Mouse (Mus musculus) heart, embryonic 14.5 days (tissue): ENCODE data around the gene Slc6a16. TPM values are rescaled to one million over a fixed set of nuclear protein-coding genes. Genes with fewer than 3 reads are reported as not detected.

Source experiments
- ATAC-seq: fragments of 200-750 bp; cut with Nextera tagmentation; 2 replicates; pipeline ENCODE4 v1.8.0; 2017; ENCODE audit warnings: low read depth, moderate TSS enrichment; ENCODE audit not compliant: insufficient number of reproducible peaks, insufficient read depth, low FRiP score
- H3K27ac ChIP-seq, 2 experiments: fragments of 200-500 bp in 1 of 2; fragments of 300-500 bp in 1 of 2; sonication (generic) in 1 of 2; replicated peaks in 1 of 2; 2 replicates each; pipeline ENCODE4 v1.5.1; 2012 to 2014; ENCODE audit warnings: low read depth in 2 of 2, low read length in 2 of 2, control low read depth in 1 of 2, mild to moderate bottlenecking in 1 of 2, mixed read lengths in 1 of 2; ENCODE audit not compliant: control insufficient read depth in 1 of 2, insufficient read depth in 1 of 2
- H3K27me3 ChIP-seq: fragments of 300-500 bp; sonication (generic); 2 replicates; pipeline ENCODE4 v1.6.1; 2014; ENCODE audit warnings: mild to moderate bottlenecking, low read length, control low read depth; ENCODE audit not compliant: control insufficient read depth, insufficient read depth
- H3K36me3 ChIP-seq: fragments of 300-500 bp; sonication (generic); 2 replicates; pipeline ENCODE4 v1.6.1; 2014; ENCODE audit warnings: mild to moderate bottlenecking, control low read depth, low read length, mixed read lengths; ENCODE audit not compliant: control insufficient read depth, insufficient read depth
- H3K4me1 ChIP-seq, 2 experiments: fragments of 200-500 bp in 1 of 2; fragments of 300-500 bp in 1 of 2; sonication (generic) in 1 of 2; 2 replicates each; pipeline ENCODE4 v1.6.1; 2012 to 2014; ENCODE audit warnings: low read length in 2 of 2, control low read depth in 1 of 2, mixed read lengths in 1 of 2; ENCODE audit not compliant: control insufficient read depth in 2 of 2, insufficient read depth in 2 of 2
- H3K4me2 ChIP-seq: fragments of 300-500 bp; sonication (generic); 2 replicates; pipeline ENCODE4 v1.6.1; 2014; ENCODE audit warnings: mild to moderate bottlenecking, low read length
- H3K4me3 ChIP-seq, 2 experiments: fragments of 200-500 bp in 1 of 2; fragments of 300-500 bp in 1 of 2; sonication (generic) in 1 of 2; 2 replicates each; pipeline ENCODE4 v1.5.1; 2012 to 2014; ENCODE audit warnings: low read length in 2 of 2, mild to moderate bottlenecking in 2 of 2, control low read depth in 1 of 2, low read depth in 1 of 2, moderate library complexity in 1 of 2; ENCODE audit not compliant: control insufficient read depth in 1 of 2, insufficient read depth in 1 of 2
- H3K9ac ChIP-seq: fragments of 300-500 bp; sonication (generic); 2 replicates; pipeline ENCODE4 v1.6.1; 2014; ENCODE audit warnings: mild to moderate bottlenecking, low read length
- H3K9me3 ChIP-seq: fragments of 300-500 bp; sonication (generic); 2 replicates; pipeline ENCODE4 v1.6.1; 2016; ENCODE audit warnings: low read length, control low read depth; ENCODE audit not compliant: control insufficient read depth
- WGBS: fragments of 180-500 bp; shearing (Covaris S2); extraction: QIAGEN DNeasy Blood & Tissue Kit; methylation state at CpG from one replicate; pipeline ENCODE4 v1.1.7; 2014; 5-methylcytosine and 5-hydroxymethylcytosine counted together
- polyA plus RNA-seq: library from polyadenylated mRNA; unstranded; fragments of >200 nt; fragmentation: Nextera tagmentation; extraction: Ambion mirVana; gene quantifications from 2 replicates; pipeline ENCODE4 v1.2.1, GENCODE M21; 2014

Slc6a16 gene
- polyA plus RNA-seq, 1 experiment from 2014 or later, result 0.38 TPM

DNA sequence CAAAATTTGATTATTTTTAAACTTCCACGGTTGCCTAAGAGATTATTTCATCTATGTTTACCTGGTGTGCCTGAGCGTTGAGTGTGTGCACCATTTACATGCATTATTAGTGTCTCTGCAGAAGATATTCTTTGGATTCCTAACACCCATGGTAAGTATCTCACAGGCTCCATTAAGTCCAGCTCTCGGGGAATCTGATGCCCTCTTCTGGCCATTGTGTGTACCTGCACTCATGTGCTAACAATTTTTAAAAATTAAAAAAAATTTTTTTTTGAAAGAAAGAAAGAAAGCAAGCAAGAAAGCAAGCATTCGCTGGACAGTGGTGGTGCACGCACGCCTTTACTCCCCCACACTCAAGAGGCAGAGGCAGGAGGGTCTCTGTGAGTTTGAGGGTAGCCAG, 32.6 kb upstream of the Slc6a16 start:
- Histone ChIP-seq H3K9me3 (no peaks in the 10 kb centered on the region), H3K27me3 (peaks cover 22% of the 10 kb centered on the region), H3K4me3 (no peak overlapping the region), H3K4me2 (no peak overlapping the region), H3K4me1 (peaks cover 3 to 5% of the 10 kb centered on the region in 2 experiments; a peak in 2 of 4 replicates), H3K9ac (no peak overlapping the region), H3K27ac (no peak overlapping the region), H3K36me3 (no peaks in the 10 kb centered on the region)
- no peak for ATAC-seq
- 76% methylated on average over 6 of the region's 6 CpGs for WGBS

GRCm38 (mm10) chr7:45211070-45211469, 29.8 kb upstream of the Slc6a16 start:
- no peak overlapping the region for H3K4me2 ChIP-seq
- H3K27ac ChIP-seq, result no peak overlapping the region
- no peaks in the 10 kb centered on the region for H3K36me3 ChIP-seq
- H3K9me3 ChIP-seq, result no peaks in the 10 kb centered on the region
- no peak for ATAC-seq
- peaks cover 5 to 6% of the 10 kb centered on the region in 2 experiments for H3K4me1 ChIP-seq
- H3K9ac ChIP-seq, result no peak overlapping the region
- WGBS, result 42% methylated on average over 10 of the region's 10 CpGs
- peaks cover 22% of the 10 kb centered on the region for H3K27me3 ChIP-seq
- H3K4me3 ChIP-seq, result no peak overlapping the region

GRCm38 (mm10) chr7:45211851-45212251, 29.0 kb upstream of the Slc6a16 start, which contains the start of gene Dkkl1:
Dkkl1 (minus strand) TSS chr7:45212147.
- no peak within 1 kb of the TSS for H3K9ac ChIP-seq
- no peaks in the 10 kb centered on the region for H3K36me3 ChIP-seq
- no peak for ATAC-seq
- no peaks in the 10 kb centered on the region for H3K9me3 ChIP-seq
- H3K4me2 ChIP-seq, result peak within 1 kb of the TSS; percentile 39
- no peak within 1 kb of the TSS for H3K4me3 ChIP-seq
- WGBS, result 3% methylated on average over 17 of the region's 17 CpGs
- H3K27ac ChIP-seq, result no peak within 1 kb of the TSS
- H3K27me3 ChIP-seq, result peaks cover 22% of the 10 kb centered on the region
- peaks cover 8 to 10% of the 10 kb centered on the region in 2 experiments for H3K4me1 ChIP-seq

GRCm38 (mm10) chr7:45212356-45212755, 28.5 kb upstream of the Slc6a16 start:
- Histone ChIP-seq H3K27me3 (peaks cover 22% of the 10 kb centered on the region), H3K4me3 (no peak overlapping the region), H3K27ac (no peak overlapping the region), H3K4me2 (no peak overlapping the region), H3K9ac (no peak overlapping the region), H3K4me1 (peaks cover 13 to 15% of the 10 kb centered on the region in 2 experiments), H3K36me3 (0 out of 2 replicates have a peak, but pooled peaks cover 3% of the 10 kb centered on the region), H3K9me3 (no peaks in the 10 kb centered on the region)
- no peak for ATAC-seq
- 73% methylated on average over 7 of the region's 7 CpGs for WGBS

DNA sequence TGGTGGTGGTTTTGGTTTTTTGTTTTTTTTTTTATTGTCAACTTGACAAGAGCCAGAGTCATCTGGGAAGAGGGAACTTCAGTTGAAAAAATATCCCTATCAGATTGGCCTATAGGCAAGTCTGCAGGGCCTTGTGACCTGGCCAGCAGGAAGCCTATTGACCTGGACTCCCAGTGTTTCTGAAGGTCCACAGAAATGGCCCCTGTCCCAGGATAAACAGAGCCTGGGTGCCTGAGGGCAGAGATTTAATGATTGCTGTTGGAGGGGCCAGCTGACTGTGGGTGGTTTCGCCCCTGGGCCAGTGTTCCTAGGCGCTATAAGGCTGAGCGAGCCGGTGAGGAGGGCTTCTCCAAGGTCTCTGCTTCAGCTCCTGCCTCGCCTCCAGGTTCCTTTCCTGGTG, 27.2 kb upstream of the Slc6a16 start:
- WGBS, result 64% methylated on average over 5 of the region's 5 CpGs
- no peak overlapping the region for H3K27ac ChIP-seq
- H3K4me1 ChIP-seq, result peaks cover 18 to 21% of the 10 kb centered on the region in 2 experiments
- H3K36me3 ChIP-seq, result peaks cover 16% of the 10 kb centered on the region
- no peak overlapping the region for H3K9ac ChIP-seq
- no peak overlapping the region for H3K4me3 ChIP-seq
- no peak for ATAC-seq
- no peak overlapping the region for H3K4me2 ChIP-seq
- no peaks in the 10 kb centered on the region for H3K9me3 ChIP-seq
- H3K27me3 ChIP-seq, result peaks cover 22% of the 10 kb centered on the region

GRCm38 (mm10) chr7:45215673-45216441, 25.0 kb upstream of the Slc6a16 start, which contains the start of gene Tead2:
Tead2 (plus strand) TSS chr7:45215753.
- Histone ChIP-seq H3K4me1 (peaks cover 21 to 24% of the 10 kb centered on the region in 2 experiments), H3K4me3 (peak within 1 kb of the TSS; percentile 78 to 98), H3K9me3 (no peaks in the 10 kb centered on the region), H3K4me2 (peak within 1 kb of the TSS; percentile 77), H3K27ac (peak within 1 kb of the TSS; percentile 94 to 96), H3K36me3 (peaks cover 37% of the 10 kb centered on the region), H3K27me3 (peaks cover 13% of the 10 kb centered on the region), H3K9ac (peak within 1 kb of the TSS; percentile 98)
- ATAC-seq, result peak; percentile 58; the same call in 1 of the 2 replicates
- WGBS, result under 1% methylated on average over 54 of the region's 55 CpGs

DNA sequence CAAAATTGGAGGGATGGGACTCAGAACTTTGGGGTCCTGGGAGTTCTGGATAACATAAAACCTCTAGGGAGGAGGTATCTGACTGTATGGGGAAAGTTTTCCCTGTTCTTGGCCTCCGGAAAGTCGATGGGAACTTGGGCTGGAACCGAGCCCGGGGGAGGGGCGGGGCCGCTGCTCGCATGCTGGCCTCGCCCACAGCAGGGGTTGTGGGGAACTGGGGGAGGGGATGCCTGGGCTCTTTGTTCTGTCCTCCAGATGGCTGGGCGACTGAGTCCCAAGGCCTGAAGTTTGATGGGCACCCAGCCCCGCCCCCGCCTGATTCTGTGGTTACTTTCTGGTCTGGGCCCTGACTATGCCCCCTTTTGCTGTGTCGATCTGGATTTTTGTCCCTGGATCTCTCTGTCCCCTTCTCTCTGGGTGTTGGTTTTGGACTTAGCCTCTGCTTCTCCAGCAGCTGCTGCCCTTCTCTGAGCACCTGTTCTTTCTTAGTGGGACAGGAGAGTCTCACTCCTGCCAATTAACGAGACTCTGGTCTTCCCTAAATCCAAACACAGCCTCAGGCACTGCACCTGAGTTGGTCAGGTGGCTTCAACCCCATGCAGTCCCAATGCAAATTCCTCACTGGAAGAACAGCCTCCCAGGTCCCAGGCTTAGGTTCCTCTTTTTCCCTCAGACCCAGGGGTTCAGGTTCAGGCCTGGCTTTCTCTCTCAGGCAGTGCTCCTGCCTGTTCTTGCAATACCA, 24.3 kb upstream of the Slc6a16 start:
- WGBS, result 1% methylated on average over 13 of the region's 13 CpGs
- Histone ChIP-seq H3K4me1 (peaks cover 21 to 24% of the 10 kb centered on the region in 2 experiments), H3K9ac (peak overlapping the region; percentile 98), H3K9me3 (no peaks in the 10 kb centered on the region), H3K4me3 (peak overlapping the region; percentile 78 to 98), H3K36me3 (peaks cover 45% of the 10 kb centered on the region), H3K27ac (peak overlapping the region; percentile 94 to 96), H3K4me2 (peak overlapping the region; percentile 77), H3K27me3 (peaks cover 8% of the 10 kb centered on the region)
- ATAC-seq, result peak; percentile 83; the same call in 1 of the 2 replicates
